Mouse (Mus musculus) forebrain, embryonic 11.5 days (tissue): ENCODE measurements around the gene Syt12. TPM values are rescaled to one million over a fixed set of nuclear protein-coding genes. Genes with fewer than 3 reads are reported as not detected.

Experiments
- ATAC-seq: fragments of 200-750 bp; cut with Nextera tagmentation; replicated peaks from 2 replicates; pipeline ENCODE4 v1.8.0; 2017; ENCODE audit warnings: moderate TSS enrichment; ENCODE audit not compliant: low FRiP score
- DNase-seq: peaks from one replicate; pipeline ENCODE4 v3.0.0-alpha.2; 2017; ENCODE audit warnings: low spot score
- H3K27ac ChIP-seq: fragments of 300-500 bp; sonication (generic); 2 replicates; pipeline ENCODE4 v1.5.1; 2014; ENCODE audit warnings: low read depth, low read length
- H3K27me3 ChIP-seq: fragments of 300-500 bp; sonication (generic); 2 replicates; pipeline ENCODE4 v1.6.1; 2014; ENCODE audit warnings: mild to moderate bottlenecking, low read length, mixed read lengths; ENCODE audit not compliant: control insufficient read depth, insufficient read depth
- H3K36me3 ChIP-seq: fragments of 300-500 bp; sonication (generic); 2 replicates; pipeline ENCODE4 v1.6.1; 2014; ENCODE audit warnings: mild to moderate bottlenecking, low read length, moderate library complexity, mixed read lengths; ENCODE audit not compliant: control insufficient read depth, insufficient read depth
- H3K4me1 ChIP-seq: fragments of 300-500 bp; sonication (generic); replicated peaks from 2 replicates; pipeline ENCODE4 v1.6.1; 2014; ENCODE audit warnings: low read length, mixed read lengths; ENCODE audit not compliant: control insufficient read depth, insufficient read depth
- H3K4me2 ChIP-seq: fragments of 300-500 bp; sonication (generic); 2 replicates; pipeline ENCODE4 v1.6.1; 2014; ENCODE audit warnings: low read depth, mild to moderate bottlenecking, low read length, moderate library complexity, mixed read lengths; ENCODE audit not compliant: severe bottlenecking
- H3K4me3 ChIP-seq: fragments of 300-500 bp; sonication (generic); 2 replicates; pipeline ENCODE4 v1.5.1; 2014; ENCODE audit warnings: low read depth, low read length
- H3K9ac ChIP-seq: fragments of 300-500 bp; sonication (generic); 2 replicates; pipeline ENCODE4 v1.6.1; 2014; ENCODE audit warnings: low read length
- H3K9me3 ChIP-seq: fragments of 300-500 bp; sonication (generic); 2 replicates; pipeline ENCODE4 v1.6.1; 2016; ENCODE audit warnings: low read length, mixed read lengths; ENCODE audit not compliant: control insufficient read depth
- WGBS: fragments of 180-500 bp; shearing (Covaris S2); extraction: QIAGEN DNeasy Blood & Tissue Kit; methylation state at CpG from one replicate; pipeline ENCODE4 v1.1.7; 2014; 5-methylcytosine and 5-hydroxymethylcytosine counted together
- polyA plus RNA-seq: library from polyadenylated mRNA; unstranded; fragments of >200 nt; fragmentation: Nextera tagmentation; extraction: Ambion mirVana; gene quantifications from 2 replicates; pipeline ENCODE4 v1.2.1, GENCODE M21; 2014

Gene Syt12
- polyA plus RNA-seq, 1 experiment from 2014 or later: 1.1 TPM

DNA sequence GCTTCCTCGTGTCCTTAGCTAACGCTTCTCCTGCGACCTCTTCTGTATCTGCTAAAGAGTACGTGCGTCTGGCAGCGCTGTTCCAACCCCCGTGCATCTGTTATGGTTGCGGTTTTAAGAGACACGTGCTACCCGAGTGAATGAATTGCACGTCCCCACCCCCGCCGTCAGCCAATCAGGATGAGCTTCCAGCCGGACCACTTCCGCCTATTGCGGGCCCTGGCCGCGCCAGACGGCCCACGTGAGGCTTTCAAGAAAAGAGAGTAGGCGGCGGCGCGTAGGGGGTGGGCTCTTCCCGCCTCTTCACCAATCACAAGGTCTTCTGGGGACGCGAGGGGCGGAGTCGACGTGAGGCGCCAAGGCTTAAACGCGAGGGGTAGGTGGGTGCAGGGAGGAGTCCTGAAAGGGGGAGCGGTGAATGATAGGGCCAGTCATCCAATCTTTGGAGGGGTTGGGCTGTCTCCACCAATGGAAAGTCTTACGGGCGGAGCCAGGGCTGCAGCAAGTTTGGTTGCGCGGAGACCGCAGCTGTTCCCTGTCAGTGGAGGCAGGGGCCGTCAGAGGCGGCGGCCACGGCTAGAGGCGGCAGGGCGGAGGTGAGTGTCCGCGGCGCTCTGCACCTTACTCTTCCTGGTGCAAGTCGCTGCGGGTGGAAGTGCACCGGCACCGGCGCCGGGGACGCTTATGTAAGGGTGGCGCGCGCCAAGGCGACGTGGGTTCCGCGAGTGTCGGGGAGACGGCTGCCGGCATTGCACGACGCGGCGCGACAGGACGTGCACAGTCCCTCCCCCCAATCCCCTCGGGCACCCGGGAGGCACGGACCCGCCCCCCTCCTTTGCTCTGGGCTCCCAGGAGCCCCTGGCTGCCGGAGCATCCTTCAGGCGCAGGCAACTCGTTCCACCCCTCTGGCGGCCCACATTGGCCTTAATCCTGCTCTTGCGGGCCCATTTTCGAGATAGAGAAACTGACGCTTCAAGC lies 33.0 kb upstream of the Syt12 start, which contains the start of gene Pcx:
Gene Pcx, plus strand, starts transcription at position 487 of the 978 bp plus-strand sequence.
- Histone ChIP-seq H3K9me3 (no peaks in the 10 kb centered on the region), H3K27me3 (no peaks in the 10 kb centered on the region), H3K36me3 (no peaks in the 10 kb centered on the region), H3K4me2 (peak within 1 kb of the TSS; percentile 73), H3K9ac (peak within 1 kb of the TSS; percentile 52), H3K27ac (no peak within 1 kb of the TSS), H3K4me3 (peak within 1 kb of the TSS; percentile 67), H3K4me1 (0 out of 2 replicates have a peak, but pooled peaks cover 4% of the 10 kb centered on the region)
- DNase-seq (peak; percentile 99), ATAC-seq (peak; percentile 100)
- whole genome bisulfite sequencing: under 1% methylated on average over 80 of the region's 82 CpGs

GRCm38 (mm10) chr19:4507746-4508145 lies 30.5 kb upstream of the Syt12 start:
- Histone ChIP-seq H3K4me2 (no peak overlapping the region), H3K9me3 (no peaks in the 10 kb centered on the region), H3K4me1 (0 out of 2 replicates have a peak, but pooled peaks cover 4% of the 10 kb centered on the region), H3K27me3 (no peaks in the 10 kb centered on the region), H3K9ac (no peak overlapping the region), H3K36me3 (no peaks in the 10 kb centered on the region), H3K27ac (no peak overlapping the region), H3K4me3 (no peak overlapping the region)
- ATAC-seq: no peak
- no peak for DNase-seq
- 67% methylated on average over 3 of the region's 3 CpGs for WGBS

- Histone ChIP-seq H3K4me2 (no peak overlapping the region), H3K4me1 (no peaks in the 10 kb centered on the region), H3K27me3 (no peaks in the 10 kb centered on the region), H3K36me3 (no peaks in the 10 kb centered on the region), H3K4me3 (no peak overlapping the region), H3K9ac (no peak overlapping the region), H3K27ac (no peak overlapping the region), H3K9me3 (no peaks in the 10 kb centered on the region)
- peak; percentile 23 for DNase-seq
- 92% methylated on average over 1 of the region's 1 CpGs for WGBS
- no peak for ATAC-seq
Observed at GRCm38 (mm10) chr19:4504830-4505229, 27.6 kb upstream of the Syt12 start.

DNA sequence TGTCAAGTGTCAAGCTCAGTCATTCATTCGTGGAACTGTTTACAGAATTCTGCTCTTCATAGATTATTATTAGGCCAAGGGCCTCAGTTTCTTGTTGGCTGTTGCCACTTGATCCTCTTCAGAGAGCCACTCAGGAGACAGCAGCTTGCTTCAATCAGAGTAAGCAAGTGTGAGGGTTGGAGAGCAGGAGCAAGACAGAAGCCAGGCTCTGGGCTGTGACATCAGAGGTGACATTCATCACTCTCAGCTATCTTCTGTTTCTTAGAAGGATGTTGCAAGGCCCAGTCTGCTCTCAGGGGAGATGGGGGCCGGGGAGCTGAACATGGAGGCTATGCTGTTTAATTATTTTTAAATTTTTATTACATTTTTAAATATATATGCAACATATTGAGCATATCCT lies 25.5 kb upstream of the Syt12 start:
- no peaks in the 10 kb centered on the region for H3K36me3 ChIP-seq
- 82% methylated on average over 2 of the region's 2 CpGs for WGBS
- DNase-seq (peak; percentile 14), ATAC-seq (no peak)
- H3K27me3 ChIP-seq: no peaks in the 10 kb centered on the region
- H3K9ac ChIP-seq: no peak overlapping the region
- H3K9me3 ChIP-seq: no peaks in the 10 kb centered on the region
- H3K4me2 ChIP-seq: no peak overlapping the region
- H3K4me1 ChIP-seq: 0 out of 2 replicates have a peak, but pooled peaks cover under 1% of the 10 kb centered on the region
- no peak overlapping the region for H3K4me3 ChIP-seq
- H3K27ac ChIP-seq: no peak overlapping the region

DNA sequence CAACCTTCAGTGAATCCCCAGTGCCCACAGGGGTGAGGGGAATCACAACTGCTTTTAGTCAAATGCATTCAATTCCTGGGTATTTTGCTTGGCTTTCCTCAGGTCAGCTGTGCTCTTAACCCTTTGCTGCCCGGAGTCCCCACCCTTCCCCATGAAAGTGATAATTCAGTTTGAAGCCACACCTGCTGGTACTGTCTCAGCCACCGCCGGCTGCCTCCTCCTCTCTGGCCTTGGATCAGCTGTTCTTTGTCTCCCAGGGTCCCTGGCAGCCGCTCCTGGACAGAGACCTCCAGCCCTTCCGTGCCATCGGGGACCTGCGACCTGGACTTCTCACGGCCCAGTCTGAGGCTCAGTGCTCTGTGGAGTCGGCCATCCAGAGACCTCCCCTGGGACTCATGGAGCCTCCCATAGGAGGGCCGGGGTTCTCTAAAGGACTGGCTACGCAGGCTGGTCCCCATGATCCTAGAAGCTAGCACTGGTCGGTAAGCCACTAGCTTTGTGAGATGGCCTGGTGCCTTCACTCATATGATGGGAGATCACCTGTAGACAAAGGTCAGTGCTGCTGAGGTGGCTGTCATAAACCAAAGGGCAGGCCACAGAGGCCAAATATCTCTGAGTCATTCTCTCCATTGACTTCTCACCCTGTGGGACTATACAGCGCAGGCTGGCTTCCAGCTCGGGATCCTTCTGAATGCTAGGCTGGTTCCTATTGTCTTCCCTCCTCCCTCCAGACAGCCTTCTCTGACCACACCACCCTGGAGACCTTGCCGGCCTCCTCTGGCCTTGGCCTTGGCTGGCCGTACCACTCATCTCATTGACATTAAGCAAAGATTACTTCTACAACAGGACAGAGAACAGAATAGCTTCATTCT lies 21.1 kb upstream of the Syt12 start, which contains the start of gene 2010003K11Rik:
Gene 2010003K11Rik, minus strand, starts transcription at position 522 of the 872 bp plus-strand sequence.
- Histone ChIP-seq H3K4me1 (0 out of 2 replicates have a peak, but pooled peaks cover 2% of the 10 kb centered on the region), H3K27me3 (no peaks in the 10 kb centered on the region), H3K9ac (no peak within 1 kb of the TSS), H3K9me3 (no peaks in the 10 kb centered on the region), H3K36me3 (no peaks in the 10 kb centered on the region), H3K4me2 (no peak within 1 kb of the TSS), H3K27ac (no peak within 1 kb of the TSS), H3K4me3 (no peak within 1 kb of the TSS)
- ATAC-seq (no peak), DNase-seq (no peak)
- WGBS: 58% methylated on average over 16 of the region's 16 CpGs

DNA sequence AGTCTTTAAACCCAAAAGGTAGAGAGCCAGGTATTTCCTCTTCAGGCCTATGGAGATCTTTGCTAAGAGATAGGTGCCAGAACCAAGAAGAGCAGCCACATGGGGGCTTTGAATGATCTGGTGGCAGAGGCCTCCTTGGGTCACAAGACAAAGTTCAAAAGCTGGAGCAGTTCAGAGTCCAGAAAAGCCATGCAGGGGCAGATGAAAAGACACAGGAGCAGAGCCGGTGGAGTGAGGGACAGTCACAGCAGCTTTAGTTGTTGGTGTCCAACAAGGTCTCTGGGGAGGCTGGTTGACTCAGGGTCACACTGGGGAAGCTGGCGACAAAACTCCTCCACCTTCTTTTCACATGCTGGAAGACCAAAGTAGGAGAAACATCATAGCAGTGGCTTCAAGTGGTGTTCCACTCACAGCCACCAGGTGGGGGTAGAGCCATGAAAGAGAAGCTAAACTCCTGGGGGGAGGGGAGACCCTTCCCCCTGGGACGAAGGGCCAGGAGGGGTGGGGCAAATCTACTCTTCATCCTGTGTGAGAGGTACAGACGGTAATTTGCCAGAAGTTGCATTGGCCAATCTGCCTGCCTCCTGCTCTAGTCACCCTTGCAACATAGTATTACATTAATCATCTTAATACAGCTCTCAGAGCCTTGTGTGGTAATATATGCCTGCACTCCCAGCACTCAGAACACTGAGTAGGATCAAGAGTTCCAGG lies 20.2 kb upstream of the Syt12 start:
- H3K9me3 ChIP-seq: no peaks in the 10 kb centered on the region
- H3K27me3 ChIP-seq: no peaks in the 10 kb centered on the region
- WGBS: 3% methylated on average over 4 of the region's 4 CpGs
- 0 out of 2 replicates have a peak, but pooled peaks cover 2% of the 10 kb centered on the region for H3K4me1 ChIP-seq
- no peak overlapping the region for H3K4me3 ChIP-seq
- H3K4me2 ChIP-seq: no peak overlapping the region
- peak; percentile 88 for DNase-seq
- ATAC-seq: no peak; the same call in 1 of the 2 replicates
- H3K9ac ChIP-seq: no peak overlapping the region
- H3K27ac ChIP-seq: no peak overlapping the region
- H3K36me3 ChIP-seq: no peaks in the 10 kb centered on the region

DNA sequence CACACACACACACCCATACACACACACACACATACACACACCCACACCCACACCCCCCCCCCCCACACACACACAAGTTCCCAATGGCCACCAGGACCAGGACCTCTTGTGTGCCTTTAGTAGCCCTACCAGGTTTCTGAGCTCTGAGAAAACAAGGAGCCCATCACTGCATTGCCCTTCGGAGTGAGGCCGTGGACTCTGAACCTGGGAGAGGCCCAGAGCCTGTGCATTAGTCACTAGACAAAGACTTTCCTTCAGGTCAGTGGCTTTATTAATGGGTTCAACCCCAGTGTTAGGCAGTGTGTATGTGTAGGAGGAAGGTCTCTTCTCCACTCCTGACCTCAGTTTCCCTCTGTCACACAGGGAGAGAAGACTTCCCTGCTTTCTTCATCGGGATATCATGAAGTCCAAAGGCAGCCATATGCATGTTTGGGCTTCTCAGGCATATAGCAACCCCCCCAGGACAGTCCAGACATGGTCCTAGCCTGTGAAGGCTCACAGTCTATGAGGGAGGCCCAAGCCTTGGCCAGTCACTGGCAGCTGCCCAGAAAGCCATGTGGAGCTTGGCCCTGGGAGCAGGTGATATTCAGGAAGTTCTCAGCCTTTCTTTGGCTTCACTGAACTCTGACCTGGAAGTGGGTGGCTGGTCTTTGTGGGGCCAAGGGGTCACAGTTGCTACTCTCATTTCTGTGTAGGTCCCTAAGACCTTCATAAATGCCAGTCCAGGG lies 19.5 kb upstream of the Syt12 start:
- 78% methylated on average over 3 of the region's 3 CpGs for WGBS
- ATAC-seq (no peak), DNase-seq (no peak)
- Histone ChIP-seq H3K4me1 (0 out of 2 replicates have a peak, but pooled peaks cover 2% of the 10 kb centered on the region), H3K9ac (no peak overlapping the region), H3K9me3 (no peaks in the 10 kb centered on the region), H3K4me3 (no peak overlapping the region), H3K4me2 (no peak overlapping the region), H3K36me3 (no peaks in the 10 kb centered on the region), H3K27ac (no peak overlapping the region), H3K27me3 (no peaks in the 10 kb centered on the region)
